Mouse (Mus musculus): ENCODE measurements around the gene Pinlyp.
"Not testable (repeated sequence)": the region's sequence is repeated elsewhere in the genome, so short reads cannot be mapped to it uniquely, and the experiment has no call there.

The Pinlyp gene

DNA sequence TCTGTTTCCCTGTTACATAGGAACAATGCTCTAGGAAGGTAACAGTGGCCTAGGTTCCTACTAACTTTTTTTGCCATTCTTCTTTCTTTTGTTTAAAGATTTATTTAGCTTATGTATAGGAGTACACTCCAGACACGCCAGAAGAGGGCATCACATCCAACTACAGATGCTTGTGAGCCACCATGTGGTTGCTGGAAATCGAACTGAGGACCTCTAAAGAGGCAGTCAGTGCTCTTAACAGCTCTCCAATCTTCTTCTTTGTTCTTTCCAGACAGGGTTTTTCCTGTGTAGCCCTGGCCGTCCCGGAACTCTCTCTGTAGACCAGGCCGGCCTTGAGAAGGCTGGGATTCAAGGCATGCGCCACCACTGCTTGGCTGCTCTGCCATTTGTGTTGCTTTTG lies 20.9 kb downstream of the Pinlyp start:
- DNase-seq (ENCODE audit: extremely low spot score) = no peak

DNA sequence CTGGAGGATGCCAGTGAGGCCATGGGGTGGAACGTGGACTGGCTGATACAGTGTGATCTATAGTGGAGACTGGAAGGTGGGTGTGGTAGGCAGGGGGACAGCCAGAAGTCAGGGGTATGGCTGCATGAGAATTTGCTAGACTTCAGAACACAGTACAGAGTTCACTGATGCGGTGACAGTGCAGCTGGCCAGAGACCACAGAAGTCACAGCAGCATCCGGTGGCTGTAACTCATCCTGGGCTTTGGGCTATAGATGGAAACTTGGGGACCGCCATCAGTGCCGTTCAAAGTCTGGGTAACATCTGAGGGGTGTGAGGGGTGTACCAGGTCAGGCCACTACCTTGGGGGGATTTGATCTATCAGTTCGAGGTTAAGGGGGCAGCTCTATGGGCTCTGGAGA lies 22.2 kb downstream of the Pinlyp start:
- DNase-seq (ENCODE audit: extremely low spot score) = no peak

DNA sequence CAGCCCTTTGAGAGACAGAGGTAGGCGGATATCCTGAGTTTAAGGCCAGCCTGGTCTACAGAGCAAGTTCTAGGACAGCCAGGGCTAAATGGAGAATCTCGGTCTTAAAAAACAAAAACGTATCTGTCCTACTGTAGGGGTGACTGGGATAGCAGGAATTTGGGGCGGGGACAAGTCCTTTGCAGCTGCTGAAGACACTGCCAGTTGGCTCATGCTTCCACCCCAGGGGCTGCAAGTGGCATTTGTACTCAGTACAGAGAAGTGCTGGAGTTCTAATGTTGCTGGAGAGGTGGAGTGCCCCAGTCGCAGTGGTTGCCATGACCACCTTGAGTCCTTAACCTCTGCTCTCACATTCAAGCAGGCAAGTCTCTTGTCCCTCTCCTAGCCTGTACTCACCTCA lies 23.1 kb downstream of the Pinlyp start:
- no peak for DNase-seq (ENCODE audit: extremely low spot score)

DNA sequence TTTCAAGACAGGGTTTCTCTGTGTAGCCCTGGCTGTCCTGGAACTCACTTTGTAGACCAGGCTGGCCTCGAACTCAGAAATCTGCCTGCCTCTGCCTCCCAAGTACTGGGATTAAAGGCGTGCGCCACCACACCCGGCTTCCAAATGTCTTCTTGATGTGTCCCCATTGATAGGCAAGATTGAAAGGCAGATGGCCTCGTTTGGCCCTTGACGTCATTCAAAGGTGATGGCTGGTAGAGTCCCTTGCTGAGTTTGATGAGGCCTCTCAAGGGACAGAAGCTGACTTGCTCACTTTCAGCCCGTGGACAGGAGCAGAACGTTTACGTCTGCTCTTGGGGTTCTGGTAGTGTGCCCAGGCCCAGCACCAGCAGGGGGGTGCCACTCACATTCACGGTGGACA lies 25.9 kb downstream of the Pinlyp start:
- DNase-seq (ENCODE audit: extremely low spot score) = not testable (repeated sequence)

DNA sequence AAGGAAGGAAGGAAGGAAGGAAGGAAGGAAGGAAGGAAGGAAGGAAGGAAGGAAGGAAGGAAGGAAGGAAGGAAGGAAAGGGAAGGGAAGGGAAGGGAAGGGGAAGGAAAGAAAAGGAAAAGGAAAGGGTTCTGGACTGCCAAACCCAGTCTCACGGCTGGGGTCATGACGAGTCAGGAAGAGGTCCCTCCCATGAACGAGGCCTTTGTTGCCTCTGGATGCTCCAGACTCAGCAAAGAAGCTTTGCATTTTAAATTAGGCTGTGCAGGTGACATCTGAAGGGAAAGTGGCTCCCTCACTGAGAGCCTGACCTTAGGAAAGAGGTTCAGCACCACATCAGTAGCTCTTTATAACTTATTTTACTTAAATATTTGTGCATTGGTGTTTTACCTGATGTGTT lies 26.8 kb downstream of the Pinlyp start:
- DNase-seq (ENCODE audit: extremely low spot score) = no peak

DNA sequence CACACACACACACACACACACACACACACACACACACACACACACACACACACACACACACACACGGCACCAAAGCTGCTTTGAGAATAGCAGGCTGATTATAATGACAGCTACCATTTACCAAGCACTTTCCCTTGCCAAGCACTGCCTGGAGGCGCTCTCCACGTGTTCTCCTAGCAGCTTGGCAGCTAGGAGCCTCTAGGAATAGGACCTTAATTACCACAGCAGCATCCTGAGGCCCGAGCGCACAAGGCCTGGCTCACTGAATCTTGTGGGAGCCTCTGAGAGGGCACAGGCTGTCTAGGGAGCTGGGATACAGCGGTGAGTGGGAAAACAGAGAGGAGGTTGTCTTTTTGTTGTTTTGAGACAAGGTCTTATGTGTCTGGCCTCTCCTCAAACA lies 28.3 kb downstream of the Pinlyp start:
- no peak for DNase-seq (ENCODE audit: extremely low spot score)

DNA sequence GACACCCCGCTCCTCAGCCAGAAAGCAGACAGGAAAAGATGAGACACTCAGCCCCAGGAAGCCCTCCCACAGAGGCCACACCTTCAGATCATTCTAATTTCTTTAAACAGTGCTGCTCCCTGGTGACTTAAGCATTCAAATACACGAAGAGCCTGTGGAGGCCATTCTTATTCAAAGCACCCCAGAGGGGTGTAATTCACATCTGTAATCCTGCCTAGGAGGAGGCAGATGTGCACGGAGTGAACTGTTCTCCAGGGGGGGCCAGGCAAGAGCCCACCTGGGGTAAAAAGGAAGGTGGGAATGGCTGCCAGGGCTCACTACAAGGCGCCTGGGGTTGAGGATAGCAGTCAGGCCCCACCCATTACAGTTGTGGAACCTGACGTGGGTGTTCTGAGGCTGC lies 28.8 kb downstream of the Pinlyp start:
- no peak for DNase-seq (ENCODE audit: extremely low spot score)

DNA sequence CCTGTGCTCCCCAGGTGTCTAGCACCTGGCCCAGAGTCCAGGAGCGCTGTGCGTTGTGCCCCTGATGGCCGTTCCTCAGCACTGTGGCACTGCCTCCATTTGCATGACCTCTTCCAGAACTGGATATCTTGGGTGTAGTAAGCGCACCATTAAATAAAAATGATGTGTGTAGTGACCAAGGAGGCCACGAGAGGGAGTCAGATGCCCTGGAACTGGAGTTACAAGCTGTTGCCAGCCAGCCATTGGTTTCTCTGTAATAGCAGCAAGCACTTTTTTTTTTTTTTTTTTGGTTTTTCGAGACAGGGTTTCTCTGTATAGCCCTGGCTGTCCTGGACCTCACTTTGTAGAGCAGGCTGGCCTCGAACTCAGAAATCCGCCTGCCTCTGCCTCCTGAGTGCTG lies 29.6 kb downstream of the Pinlyp start:
- not testable (repeated sequence) for DNase-seq (ENCODE audit: extremely low spot score)

DNA sequence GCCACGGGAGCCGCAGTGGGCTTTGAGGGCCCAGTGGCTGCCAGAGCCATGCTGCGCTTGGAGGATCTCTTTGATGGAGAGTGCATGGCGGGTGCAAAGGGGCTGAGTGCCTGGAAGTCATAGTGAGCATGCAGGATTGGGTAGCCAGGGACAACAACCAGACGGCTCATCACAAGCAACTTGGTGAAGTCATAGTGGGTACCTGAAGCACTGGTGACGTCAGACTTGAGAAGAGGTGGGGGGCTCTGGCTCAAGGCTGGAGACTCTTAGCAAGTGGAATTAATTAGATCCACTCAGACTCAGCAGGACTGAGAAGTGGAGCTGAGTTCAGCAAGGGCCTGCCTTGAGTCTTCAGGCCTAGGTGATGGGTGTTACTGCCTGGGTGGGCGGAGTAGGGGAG lies 33.6 kb downstream of the Pinlyp start, which contains the start of gene AC161166.1:
TSS of gene AC161166.1 (minus strand) at position 101 of the 400 bp plus-strand sequence.
- no peak for DNase-seq (ENCODE audit: extremely low spot score)

DNA sequence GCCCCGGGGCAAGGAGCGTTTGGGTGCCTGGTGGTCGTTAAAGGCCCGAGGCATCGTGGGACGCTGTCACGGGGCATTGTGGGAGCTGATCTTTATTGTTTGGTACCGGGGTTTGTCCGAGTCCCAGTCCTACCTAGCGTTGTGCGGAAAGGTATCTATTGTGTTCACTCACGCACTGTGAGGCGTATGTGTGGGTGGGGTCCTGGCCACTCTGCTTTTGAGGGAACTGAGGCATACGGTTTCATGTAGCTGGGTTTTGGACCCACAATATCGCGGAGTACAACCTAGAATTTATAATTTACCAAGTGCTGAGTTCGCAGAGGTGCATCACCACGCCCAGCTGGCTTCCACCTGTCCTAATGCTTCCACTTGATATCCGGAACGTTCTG lies 38.2 kb downstream of the Pinlyp start:
- no peak for DNase-seq (ENCODE audit: extremely low spot score)

DNA sequence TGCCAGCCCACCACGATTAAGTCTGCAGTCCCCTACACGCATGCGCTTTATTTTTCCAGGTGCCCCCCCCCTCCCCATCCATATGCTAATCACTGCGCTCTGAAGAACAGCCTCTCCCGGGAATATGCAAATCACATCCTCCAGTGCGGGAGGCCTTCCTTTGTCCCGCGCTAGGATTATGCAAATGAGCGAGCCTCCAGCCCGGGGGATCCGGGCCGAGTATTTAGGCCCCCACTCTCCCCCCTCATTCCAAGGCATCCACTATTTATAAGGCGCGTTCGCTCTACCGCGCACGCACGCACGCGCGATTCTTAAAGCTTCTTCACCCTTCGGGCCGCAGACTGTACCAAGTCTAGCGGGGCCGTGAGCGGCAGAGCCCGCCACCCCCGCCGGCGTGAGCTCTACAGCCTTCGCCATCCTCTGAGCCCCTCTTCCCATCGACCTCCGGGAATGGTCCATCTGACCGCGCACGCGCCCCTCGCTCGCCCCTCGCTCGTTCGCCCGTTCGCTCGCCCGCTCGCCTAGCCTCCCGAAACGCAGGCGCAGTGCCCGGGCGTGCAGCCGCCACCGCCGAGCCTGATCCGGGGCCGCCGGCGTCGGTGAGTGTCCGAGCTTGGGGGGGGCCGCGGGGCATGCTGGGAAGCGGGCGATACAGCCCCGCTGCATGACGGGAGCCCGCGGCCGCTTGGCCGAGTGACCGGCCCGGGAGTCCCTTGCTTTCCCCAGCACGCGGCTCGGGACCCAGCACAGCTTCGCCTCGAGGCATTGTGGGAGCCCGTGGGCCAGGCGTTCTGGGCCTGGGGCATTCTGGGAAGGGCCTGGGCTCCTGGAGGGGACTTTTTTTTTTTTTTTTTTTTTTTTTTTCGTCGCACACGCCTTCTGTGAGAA lies 38.8 kb downstream of the Pinlyp start, which contains the start of gene Zfp428:
TSS of gene Zfp428 (plus strand) at position 169 of the 888 bp plus-strand sequence.
- peak; percentile 91 for DNase-seq (ENCODE audit: extremely low spot score)

DNA sequence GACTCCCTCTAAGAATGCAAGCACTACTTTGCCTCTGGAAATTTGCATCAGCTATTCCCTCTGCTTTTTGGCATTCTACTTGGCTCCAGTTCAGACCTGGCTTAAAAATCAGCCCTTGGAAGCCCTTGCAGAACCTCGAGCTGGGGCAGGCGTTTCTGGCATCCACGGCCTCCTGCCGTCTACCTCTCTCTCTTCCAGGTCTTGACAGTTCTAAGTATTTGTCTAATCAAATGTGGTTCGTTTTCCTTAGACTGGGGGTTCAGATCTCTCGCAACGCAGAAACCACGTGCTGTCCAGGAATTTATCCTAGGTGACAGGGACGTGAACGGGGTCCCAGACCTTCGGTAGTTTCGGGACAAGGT lies 39.5 kb downstream of the Pinlyp start:
- DNase-seq (ENCODE audit: extremely low spot score) = no peak

DNA sequence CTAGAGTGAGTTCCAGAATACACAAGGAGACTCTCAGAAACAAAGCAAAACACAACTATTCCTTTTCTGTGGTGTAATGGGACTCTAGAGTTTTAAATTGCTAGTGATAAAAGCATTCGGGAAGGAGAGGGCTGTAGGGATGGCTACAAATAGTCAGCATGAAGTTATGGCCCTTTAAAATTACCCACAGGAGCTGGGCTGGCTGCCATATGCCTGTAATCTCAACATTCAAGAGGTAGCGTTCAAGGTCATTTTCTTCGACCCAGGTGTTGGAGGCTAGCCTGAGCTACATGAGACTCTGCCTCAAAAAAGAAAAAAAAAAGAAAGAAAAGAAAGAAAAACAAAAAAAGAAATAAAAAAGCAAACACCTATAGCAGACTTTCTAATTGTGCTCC lies 39.9 kb downstream of the Pinlyp start:
- no peak for DNase-seq (ENCODE audit: extremely low spot score)

DNA sequence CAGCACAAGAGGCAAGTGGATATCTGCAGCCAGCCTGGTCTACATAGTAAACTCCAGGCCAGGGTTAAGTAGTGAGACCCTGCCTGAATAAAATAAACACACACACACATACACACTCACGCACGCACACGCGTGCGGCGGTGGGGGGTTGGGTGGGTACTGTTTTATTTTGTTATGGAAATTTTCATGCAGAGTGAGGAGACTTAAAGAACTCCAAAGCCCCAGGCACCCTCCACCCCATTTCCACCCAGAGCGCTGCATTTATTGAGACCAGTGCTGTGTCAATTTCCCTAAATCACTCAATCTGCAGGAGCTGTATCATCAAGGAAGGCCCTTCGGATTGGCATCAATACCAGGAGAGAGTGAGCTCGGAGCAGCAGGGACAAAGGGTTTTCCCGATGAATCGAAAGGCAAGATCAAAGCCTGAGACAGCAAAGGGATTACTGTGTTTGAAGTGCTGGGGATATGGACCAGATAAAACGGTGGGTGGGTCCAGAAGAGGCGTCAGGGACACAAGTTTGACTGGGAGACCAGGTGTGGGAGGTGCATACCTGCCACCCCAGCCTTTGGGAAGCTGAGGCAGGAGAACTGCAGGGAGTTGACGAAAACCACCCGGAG lies 40.4 kb downstream of the Pinlyp start:
- DNase-seq (ENCODE audit: extremely low spot score) = no peak

DNA sequence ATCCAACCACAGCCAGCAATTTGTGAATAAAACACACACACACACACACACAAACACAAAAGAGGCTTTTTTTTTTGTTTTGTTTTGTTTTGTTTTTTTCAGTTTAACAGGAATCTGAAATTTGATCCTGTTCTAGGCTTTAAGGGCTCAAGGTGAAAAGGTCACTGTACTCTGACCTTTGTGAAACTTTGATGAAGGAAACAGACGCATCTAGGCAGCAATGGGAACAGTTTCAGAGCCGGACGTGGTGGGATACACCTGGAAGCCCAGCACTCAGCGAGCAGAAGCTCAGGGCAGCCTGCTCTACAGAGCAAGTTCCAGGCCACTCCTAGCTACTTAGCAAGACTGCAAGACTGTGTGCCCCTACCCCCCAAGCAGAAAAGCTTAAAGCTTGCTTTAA lies 41.0 kb downstream of the Pinlyp start:
- no peak for DNase-seq (ENCODE audit: extremely low spot score)

DNA sequence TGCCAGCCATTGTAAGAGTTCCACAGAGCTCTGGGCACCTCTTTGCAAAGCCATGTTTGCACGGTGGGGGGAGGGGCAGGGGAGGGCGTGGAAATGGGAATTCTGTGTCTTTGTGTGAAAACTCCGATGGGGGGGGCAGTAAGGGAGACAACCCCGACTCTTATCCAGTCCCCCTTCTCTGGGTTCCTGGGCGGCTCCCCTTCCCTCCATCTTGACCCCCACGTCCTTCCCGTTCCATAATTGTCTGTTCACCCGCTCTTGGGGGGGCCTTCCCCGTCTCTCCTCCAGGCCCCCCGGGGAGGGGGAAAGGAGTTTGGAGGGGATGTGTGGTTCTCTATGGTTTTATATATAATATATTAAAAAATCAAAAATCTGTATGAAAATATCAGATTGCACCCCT lies 41.9 kb downstream of the Pinlyp start:
- DNase-seq (ENCODE audit: extremely low spot score) = no peak

DNA sequence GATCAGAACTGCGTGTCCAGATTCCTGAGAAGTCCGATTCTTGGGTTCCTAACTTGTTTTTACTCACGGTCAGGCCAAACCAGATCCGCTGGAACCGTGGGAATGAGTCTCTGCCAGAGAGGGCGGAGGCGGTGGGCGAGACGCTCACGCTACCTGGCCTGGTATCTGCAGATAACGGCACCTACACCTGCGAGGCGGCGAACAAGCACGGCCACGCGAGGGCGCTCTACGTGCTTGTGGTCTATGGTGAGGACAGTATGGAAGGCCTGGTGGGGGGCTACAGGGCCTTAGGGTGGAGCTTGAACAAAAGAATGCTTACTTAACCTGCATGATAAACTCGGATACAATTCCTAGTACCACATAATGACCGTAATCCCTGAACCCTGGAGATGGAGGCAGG lies 44.4 kb downstream of the Pinlyp start:
- DNase-seq (ENCODE audit: extremely low spot score) = no peak

DNA sequence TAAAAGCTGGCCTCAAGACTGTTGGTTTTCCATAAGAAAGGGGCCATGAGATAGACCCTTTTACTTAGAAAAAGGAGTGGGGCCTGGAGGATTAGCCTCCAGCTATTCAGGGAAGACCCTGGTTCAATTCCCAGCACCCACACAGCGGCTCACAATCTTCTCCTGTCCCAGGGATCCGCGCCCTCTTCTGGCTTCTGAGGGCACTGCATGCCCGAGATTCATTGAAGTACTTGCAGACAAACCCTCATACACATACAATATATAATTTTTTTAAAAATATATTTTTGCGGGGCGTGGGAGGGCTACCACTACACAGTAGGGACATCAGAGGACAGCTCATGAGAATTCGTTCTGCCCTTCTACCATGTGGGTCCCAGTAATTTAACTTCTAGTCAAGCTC lies 45.0 kb downstream of the Pinlyp start:
- DNase-seq (ENCODE audit: extremely low spot score) = no peak

DNA sequence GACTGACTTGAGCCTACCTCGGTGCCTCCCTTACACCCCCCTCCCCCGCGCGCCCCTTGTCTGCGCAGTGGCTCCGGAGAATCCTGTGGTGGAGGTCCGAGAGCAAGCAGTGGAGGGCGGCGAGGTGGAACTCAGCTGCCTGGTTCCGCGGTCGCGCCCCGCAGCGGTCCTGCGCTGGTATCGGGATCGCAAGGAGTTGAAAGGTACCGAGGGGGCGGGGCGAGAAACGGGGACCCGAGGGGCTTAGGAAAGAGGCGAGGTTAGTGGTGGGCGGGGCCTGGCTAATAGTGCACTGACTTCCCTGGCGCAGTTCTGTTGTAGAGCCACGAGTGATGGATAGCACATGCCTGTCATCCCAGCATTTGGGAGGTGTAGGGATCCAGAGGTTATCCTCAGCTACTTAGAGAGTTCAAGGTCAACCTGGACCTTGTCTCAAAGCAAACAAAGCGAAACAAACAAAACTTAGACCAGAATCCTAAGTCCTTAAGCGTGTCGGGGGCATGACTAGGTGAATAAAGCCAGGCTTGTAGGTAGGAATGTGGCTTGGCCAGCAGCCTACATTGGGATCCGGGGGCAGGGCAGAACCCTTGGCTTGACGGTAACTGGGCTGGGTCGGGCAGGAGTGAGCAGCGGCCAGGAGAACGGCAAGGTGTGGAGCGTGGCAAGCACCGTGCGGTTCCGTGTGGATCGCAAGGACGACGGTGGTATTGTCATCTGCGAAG lies 45.9 kb downstream of the Pinlyp start:
- DNase-seq (ENCODE audit: extremely low spot score) = peak; percentile 53

Measured in embryo, embryonic 9.5 days (tissue).